Mouse (Mus musculus) bone marrow macrophage, adult 2 months (primary cell): ENCODE measurements around the gene Gm3383.
"Not testable (repeated sequence)": the region's sequence is repeated elsewhere in the genome, so short reads cannot be mapped to it uniquely, and the experiment has no call there.

Source experiments
- CTCF ChIP-seq: IDR thresholded peaks from 2 replicates; pipeline ENCODE4 v1.5.1; 2012; ENCODE audit warnings: low read depth, mild to moderate bottlenecking, low read length, moderate library complexity
- POLR2A ChIP-seq: IDR thresholded peaks from 2 replicates; pipeline ENCODE4 v1.6.1; 2012; ENCODE audit warnings: mild to moderate bottlenecking, low read depth, low read length, borderline replicate concordance

- TF ChIP-seq CTCF, POLR2A: not testable (repeated sequence)
Measured at GRCm38 (mm10) chr14:5855911-5856310, 48.1 kb upstream of the Gm3383 start.
